In the genomic region with DNA sequence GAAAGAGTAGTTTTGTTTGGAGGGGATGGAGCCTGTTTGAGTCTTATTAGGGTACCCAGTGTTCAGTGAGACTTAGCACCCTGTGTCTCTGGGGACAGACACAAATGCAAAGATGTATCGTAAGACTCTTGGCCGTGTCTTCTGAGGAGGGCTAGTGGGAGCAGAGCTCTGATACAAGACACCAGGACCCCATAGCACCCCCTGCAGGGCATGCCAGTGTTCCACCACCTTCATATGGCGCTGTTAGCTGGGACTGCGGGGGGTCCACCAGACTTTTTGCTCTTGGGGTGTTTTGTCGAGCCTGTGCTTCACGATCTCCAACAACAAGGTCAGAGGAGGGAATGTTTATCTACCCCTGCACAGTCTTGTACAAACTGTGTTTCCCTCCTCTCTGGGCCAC, we compare ENCODE assay signal across 22 mouse cellular contexts. TPM values are rescaled to one million over a fixed set of nuclear protein-coding genes. Genes with fewer than 3 reads are reported as not detected.
A peak's percentile ranks its signal among the peaks of the same experiment; 100 is the strongest.
DNase-seq lines count a peak whose midpoint lies in the region; ATAC-seq and TF ChIP-seq lines count a peak whose summit lies in the region.
"Had no signal": no experiment of that assay in that cellular context is flagged by ENCODE, and none has a peak within 500 bp of the region (broad histone marks: within the 10 kb centered on the region; RNA-seq: fewer than 3 reads in every experiment).

No protein-coding gene starts in this region.

- no peak for TF ChIP-seq POLR2A in testis, adult 2 months (IDR thresholded peaks at IDR 0.05; ENCODE audit: control insufficient read depth, low read depth, low read length)

- H3K4me3 ChIP-seq in layer of hippocampus, adult 2 months = no peak overlapping the region
- H3K4me3 ChIP-seq in testis, adult 2 months (ENCODE audit: control insufficient read depth, low read depth, low read length) = no peak overlapping the region
- H3K4me3 ChIP-seq: embryonic facial prominence, embryonic 15.5 days; forebrain, embryonic 15.5 days; heart, embryonic 15.5 days; hindbrain, embryonic 15.5 days; intestine, embryonic 15.5 days; midbrain, embryonic 12.5 days had no signal

- TF ChIP-seq CTCF in layer of hippocampus, adult 2 months (conservative IDR thresholded peaks at IDR 0.05) = peak; percentile 54
- TF ChIP-seq CTCF in testis, adult 2 months (IDR thresholded peaks at IDR 0.05; ENCODE audit: control insufficient read depth, insufficient read depth, insufficient replicate concordance, low read depth, low read length) = 0 out of 2 replicates have a peak, but pooled peaks have one; percentile 3

- no peaks in the 10 kb centered on the region for H3K27me3 ChIP-seq in testis, adult 2 months (ENCODE audit: control insufficient read depth, insufficient read depth, low read length)
- H3K27me3 ChIP-seq: embryonic facial prominence, embryonic 15.5 days; forebrain, embryonic 15.5 days; heart, embryonic 15.5 days; hindbrain, embryonic 15.5 days; intestine, embryonic 15.5 days; midbrain, embryonic 12.5 days had no signal

- H3K4me1 ChIP-seq in testis, adult 2 months (ENCODE audit: control insufficient read depth, insufficient read depth, low read length) = peaks cover 29% of the 10 kb centered on the region
- H3K4me1 ChIP-seq: embryonic facial prominence, embryonic 15.5 days; forebrain, embryonic 15.5 days; heart, embryonic 15.5 days; hindbrain, embryonic 15.5 days; intestine, embryonic 15.5 days; midbrain, embryonic 12.5 days had no signal

- ATAC-seq in CD4-positive, CD25-positive, alpha-beta regulatory T cell, adult 4 months = no peak
- ATAC-seq: forebrain, embryonic 15.5 days; intestine, embryonic 15.5 days; lung, postnatal 0 days had no signal

- no peaks in the 10 kb centered on the region for H3K36me3 ChIP-seq in testis, adult 2 months (ENCODE audit: control insufficient read depth, insufficient read depth, low read length)

- H3K27ac ChIP-seq in layer of hippocampus, adult 2 months = no peak overlapping the region
- H3K27ac ChIP-seq in testis, adult 2 months (ENCODE audit: control insufficient read depth, insufficient read depth, low read depth, low read length) = no peak overlapping the region
- H3K27ac ChIP-seq: embryonic facial prominence, embryonic 15.5 days; forebrain, embryonic 15.5 days; heart, embryonic 15.5 days; hindbrain, embryonic 15.5 days; intestine, embryonic 15.5 days; midbrain, embryonic 12.5 days had no signal

- DNase-seq in CD4-positive, CD25-positive, alpha-beta regulatory T cell, adult 2 months (ENCODE audit: low read depth, low spot score) = peak; percentile 9
- no peak for DNase-seq in layer of hippocampus, adult 2 months (ENCODE audit: low spot score in 2 of 2)
- DNase-seq in layer of hippocampus, adult 18-20 months (ENCODE audit: low spot score in 2 of 2) = no peak
- DNase-seq in testis, postnatal 10 days (ENCODE audit: low spot score) = no peak
- DNase-seq in ZHBTc4 (ENCODE audit: low read depth, low spot score) = peak; percentile 39
- no peak for DNase-seq in right cerebral cortex, adult 18-20 months
- DNase-seq: adrenal gland, postnatal 25 days; cerebellum, adult 8-10 months; cerebellum, postnatal 36 days; heart, postnatal 4 days; kidney, adult 8-10 months; kidney, postnatal 25 days; retina, postnatal 1 day had no signal

RNA-seq across cellular contexts. Expression of gene Rcc1l, which starts 37.1 kb away (rescaled TPM):
- 1 to 10 TPM; 1.7 to 2.6 TPM for polyA plus RNA-seq in CD4-positive, CD25-positive, alpha-beta regulatory T cell, adult 4 months (2017; shearing (Covaris generic))
- 10 to 100 TPM; 15.9 to 16.4 TPM for total RNA-seq in layer of hippocampus, adult 2 months (2021)
- 10 to 100 TPM; 13.7 to 14.4 TPM for total RNA-seq in layer of hippocampus, adult 18-20 months (2021)
- 8.9 and 10.3 TPM in 2 replicates for polyA plus RNA-seq in testis, adult 2 months (2012; rRNA removed)

RNA-seq across cellular contexts. Expression of gene Castor2, which starts 39.9 kb away (rescaled TPM):
- 1 to 10 TPM; 5.5 to 6.9 TPM for polyA plus RNA-seq in CD4-positive, CD25-positive, alpha-beta regulatory T cell, adult 4 months (2017; shearing (Covaris generic))
- total RNA-seq in layer of hippocampus, adult 2 months (2021) = 10 to 100 TPM; 67.5 to 69.4 TPM
- total RNA-seq in layer of hippocampus, adult 18-20 months (2021) = 10 to 100 TPM; 75.2 to 76.4 TPM
- polyA plus RNA-seq in testis, adult 2 months (2012; rRNA removed) = 5.5 and 7.2 TPM in 2 replicates

RNA-seq across cellular contexts. Expression of gene Gtf2ird2, which starts 44.4 kb away (rescaled TPM):
- polyA plus RNA-seq in CD4-positive, CD25-positive, alpha-beta regulatory T cell, adult 4 months (2017; shearing (Covaris generic)) = 1 to 10 TPM; 6.4 to 6.7 TPM
- 10 to 100 TPM; 15.4 to 17.6 TPM for total RNA-seq in layer of hippocampus, adult 2 months (2021)
- 10 to 100 TPM; 15.7 to 16.8 TPM for total RNA-seq in layer of hippocampus, adult 18-20 months (2021)
- polyA plus RNA-seq in testis, adult 2 months (2012; rRNA removed) = 13.6 and 14.9 TPM in 2 replicates

Comparison
In these comparisons a context has a peak if more than half of its experiments do, and no peak if none do; other contexts are left out.
1. DNase-seq: peak in CD4-positive, CD25-positive, alpha-beta regulatory T cell, adult 2 months (single experiment) and ZHBTc4 (single experiment); none in layer of hippocampus, adult 2 months (0 of 2), layer of hippocampus, adult 18-20 months (0 of 2), testis, postnatal 10 days (single experiment) and right cerebral cortex, adult 18-20 months (single experiment).